Mouse (Mus musculus): ENCODE data around the gene Dmpk.
A peak's percentile ranks its signal among the peaks of the same experiment; 100 is the strongest.
"Not testable (repeated sequence)": the region's sequence is repeated elsewhere in the genome, so short reads cannot be mapped to it uniquely, and the experiment has no call there.

Gene Dmpk

DNA sequence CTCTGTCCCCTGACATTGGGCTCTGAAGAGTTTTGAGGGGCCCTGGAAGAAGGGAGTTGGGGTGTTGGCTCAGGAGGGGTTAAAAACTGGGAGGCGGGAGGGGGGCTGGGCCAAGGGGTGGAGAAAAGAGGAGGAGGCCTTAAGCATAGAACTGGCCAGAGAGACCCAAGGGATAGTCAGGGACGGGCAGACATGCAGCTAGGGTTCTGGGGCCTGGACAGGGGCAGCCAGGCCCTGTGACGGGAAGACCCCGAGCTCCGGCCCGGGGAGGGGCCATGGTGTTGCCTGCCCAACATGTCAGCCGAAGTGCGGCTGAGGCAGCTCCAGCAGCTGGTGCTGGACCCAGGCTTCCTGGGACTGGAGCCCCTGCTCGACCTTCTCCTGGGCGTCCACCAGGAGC, at the start of gene Dmpk:
Dmpk (plus strand) TSS at position 149 of the 400 bp plus-strand sequence.
- no peak for DNase-seq (ENCODE audit: low read depth, low spot score)

DNA sequence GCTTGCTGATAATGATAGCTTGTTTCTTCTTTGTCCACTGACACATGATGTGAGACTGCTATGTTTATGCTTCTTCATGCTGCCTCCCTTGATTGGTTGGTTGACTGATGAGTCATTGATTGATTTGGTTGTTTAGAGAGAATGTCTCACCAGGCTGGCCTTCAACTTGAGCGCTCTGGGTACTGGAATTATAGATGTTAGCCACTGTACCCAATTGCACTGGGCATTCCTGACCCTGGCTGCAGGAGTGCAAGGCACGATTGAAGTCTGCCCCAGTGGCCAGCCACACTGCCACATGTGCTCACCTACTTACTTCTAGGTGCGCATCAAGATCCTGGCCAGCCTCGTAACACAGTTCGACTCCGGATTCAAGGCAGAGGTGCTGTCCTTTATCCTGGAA, 39.0 kb upstream of the Dmpk start:
- no peak for DNase-seq (ENCODE audit: low read depth, low spot score)

DNA sequence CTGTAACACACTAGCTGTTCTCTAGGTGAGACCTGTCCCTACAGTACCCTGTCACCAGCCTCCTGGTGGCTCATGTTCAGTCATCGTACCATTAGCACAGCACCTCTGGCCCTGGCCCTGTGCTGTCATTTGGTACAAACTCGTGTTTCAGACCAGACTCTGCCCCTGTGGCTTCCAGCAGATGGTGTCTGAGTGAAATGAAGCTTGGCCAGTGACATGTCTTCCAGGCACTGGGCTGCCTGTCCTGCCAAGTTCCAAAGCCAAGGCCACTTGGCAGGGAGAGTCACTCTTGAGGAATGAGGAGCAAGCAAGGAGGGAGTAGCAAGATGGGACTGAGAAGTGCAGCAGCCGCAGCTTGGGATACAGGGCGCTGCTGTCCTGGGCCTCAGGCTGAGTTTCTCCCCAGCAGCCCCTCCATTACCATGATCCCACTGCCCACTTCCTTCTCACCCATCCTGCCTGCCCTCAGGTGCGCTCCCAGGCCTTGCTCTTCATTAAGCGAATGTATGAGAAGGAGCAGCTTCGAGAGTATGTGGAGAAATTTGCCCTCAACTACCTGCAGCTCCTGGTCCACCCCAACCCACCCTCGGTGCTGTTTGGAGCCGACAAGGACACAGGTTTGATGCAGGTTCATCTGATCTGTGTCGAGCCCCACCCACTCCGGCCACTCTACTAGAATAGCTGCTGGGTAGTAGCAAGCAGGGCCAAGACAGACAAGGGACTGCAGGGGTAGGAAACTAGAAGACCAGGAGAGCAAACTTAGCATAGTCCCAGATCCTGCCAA, 37.2 kb upstream of the Dmpk start:
- no peak for DNase-seq (ENCODE audit: low read depth, low spot score)

DNA sequence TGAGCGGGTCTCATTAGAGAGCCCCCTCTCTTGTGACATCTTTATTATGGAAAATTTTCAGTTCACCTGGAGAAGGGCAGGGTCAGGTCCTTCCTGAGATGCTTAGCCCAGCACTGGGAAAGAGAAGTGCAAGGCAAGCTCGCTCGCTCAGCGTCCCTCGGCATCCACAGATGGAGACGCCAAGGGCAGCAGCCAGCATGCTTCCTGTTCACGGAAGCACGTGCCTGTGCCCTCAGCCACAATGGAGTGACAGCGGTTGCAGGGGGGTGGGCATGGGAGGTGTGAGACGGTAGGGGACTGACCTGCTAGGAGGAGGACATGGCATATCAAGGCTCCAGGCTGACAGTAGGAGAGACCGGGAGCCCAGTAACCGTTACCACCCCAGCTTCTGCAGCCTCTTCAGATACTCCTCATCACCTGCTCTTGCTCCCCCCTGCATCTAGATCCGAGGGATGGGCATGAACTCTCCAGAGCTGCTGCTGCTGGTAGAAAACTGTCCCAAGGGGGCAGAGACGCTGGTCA, 35.6 kb upstream of the Dmpk start:
- no peak for DNase-seq (ENCODE audit: low read depth, low spot score)

DNA sequence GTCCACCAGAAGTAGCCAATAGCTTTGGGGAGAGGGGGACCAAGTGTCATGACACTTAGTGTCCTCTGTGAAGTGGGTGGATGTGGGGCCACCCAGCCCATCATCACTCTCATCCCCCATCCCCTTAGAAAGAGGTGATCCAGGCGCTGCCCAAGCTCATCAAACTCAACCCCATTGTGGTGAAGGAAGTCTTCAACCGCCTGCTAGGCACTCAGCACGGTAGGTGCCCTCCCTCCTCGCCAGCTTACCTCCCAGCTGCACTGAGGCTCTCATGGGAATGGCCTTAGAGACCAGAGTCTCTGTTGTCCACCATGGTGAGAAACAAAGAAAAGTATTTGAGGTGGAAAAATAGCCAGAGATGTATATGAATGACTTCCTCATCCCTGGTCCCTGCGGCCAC, 34.4 kb upstream of the Dmpk start:
- no peak for DNase-seq (ENCODE audit: low read depth, low spot score)

DNA sequence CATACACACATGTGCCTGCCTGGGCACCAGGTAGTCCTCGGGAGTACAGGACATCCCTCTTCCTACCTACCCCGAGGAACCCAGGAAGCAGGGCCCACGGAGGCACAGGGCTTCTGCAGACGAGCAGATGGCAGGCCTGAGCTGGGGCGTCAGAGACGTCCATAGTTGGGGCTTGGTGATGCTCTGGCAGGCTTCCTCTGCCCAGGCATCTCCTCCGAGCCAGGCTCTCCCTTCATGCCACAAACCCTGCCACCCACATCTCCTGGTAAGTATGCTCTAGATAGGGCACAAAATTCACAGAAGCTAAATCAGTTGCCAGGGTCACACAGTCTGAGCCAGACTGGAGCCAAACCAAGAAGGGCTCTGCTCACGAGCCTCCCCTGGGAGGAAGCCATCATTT, 33.5 kb upstream of the Dmpk start:
- DNase-seq (ENCODE audit: low read depth, low spot score): no peak

DNA sequence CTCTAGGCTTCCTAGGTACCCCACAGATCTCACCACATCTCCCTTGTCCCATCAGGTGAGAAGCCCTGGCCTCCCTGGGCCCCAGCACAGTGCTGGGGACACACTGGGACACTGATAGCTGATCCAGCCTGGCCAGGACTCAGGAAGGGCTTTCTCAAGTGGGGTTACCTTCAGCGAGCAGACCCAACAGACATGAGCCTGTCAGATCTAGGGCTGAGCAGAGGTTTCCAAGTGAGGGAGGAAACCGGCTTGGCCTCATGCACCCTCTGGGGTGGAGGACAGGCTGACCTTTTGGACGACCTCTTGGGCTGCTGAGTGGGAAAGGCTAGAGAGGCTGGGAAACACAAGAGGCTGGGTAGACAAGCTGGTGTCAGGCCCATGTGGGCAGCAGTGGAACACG, 32.5 kb upstream of the Dmpk start:
- DNase-seq (ENCODE audit: low read depth, low spot score): no peak

DNA sequence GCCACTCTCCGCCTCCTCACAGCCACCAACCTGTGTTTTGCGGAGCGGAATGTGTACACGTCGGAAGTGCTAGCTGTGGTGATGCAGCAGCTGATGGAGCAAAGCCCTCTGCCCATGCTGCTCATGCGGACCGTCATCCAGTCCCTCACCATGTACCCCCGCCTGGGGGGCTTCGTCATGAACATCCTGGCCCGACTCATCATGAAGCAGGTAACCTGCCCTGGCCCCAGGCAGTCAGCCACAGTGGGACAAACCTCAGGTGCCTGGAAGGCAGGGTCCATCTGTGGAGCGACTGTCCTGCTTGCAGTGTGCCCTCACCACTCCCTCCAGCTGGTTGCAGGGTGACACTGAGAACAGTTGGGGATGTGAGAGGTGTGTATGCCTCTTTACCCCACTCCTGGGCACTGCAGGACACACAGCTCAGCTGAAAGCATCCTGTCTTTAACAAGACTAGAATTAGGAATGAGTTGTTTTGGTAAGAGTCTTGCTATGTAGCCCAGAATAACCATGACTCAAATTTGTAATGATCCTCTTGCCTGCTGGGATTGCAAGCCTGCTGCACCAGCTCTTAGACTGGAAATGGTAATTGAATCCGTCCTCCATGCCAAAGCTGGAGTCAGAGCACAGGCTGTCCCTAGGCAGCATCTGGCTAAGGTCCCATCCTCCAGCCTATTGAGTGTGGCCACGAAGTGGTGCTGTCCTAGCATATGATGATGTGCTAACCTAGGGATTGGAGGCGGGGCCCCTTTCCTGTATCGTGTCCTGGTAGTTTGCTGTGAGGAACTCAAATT, 31.1 kb upstream of the Dmpk start:
- DNase-seq (ENCODE audit: low read depth, low spot score): no peak

DNA sequence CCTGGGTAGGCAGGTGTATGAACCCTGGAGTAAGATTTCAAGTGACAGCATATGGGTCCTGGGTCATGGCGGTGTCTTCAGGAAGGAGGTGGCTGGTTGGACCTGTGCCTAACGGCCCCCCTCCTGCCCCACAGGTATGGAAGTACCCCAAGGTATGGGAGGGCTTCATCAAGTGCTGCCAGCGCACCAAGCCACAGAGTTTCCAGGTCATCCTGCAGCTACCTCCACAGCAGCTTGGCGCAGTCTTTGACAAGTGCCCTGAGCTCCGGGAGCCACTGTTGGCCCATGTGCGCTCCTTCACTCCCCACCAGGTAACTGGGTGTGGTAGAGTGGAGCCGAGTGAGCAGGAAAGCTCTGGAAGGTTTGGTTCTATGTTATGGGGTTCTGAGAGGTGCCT, 30.5 kb upstream of the Dmpk start:
- DNase-seq (ENCODE audit: low read depth, low spot score): no peak

DNA sequence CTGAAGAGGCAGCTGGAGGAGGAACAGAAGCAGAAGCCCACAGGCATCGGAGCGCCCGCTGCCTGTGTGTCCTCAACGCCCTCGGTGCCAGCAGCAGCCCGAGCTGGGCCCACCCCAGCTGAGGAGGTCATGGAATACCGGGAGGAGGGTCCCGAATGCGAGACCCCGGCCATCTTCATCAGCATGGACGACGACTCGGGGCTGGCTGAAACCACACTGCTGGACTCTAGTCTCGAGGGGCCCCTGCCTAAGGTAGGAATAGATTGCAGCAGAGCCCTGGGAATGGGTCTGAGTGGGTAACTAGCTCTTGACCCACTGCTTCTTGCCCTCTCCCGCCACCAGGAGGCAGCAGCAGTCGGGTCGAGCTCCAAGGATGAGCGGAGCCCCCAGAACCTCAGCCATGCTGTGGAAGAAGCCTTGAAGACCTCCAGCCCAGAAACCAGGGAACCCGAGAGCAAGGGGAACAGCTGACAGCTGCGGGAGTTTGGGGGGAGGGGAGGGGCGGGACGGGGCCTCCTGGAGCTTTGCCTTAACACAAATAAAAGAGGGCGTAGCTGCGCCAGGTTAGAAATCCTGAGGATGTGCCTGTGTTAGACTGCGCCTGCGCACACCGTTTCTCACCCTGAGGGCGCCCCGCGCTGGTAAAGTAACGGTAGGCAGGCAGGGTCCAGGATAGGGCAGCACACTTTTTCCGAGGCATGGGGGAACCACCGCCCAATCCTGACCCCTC, 29.4 kb upstream of the Dmpk start, which contains the start of gene Rsph6a:
Rsph6a (plus strand) TSS at position 644 of the 730 bp plus-strand sequence.
- peak; percentile 84 for DNase-seq (ENCODE audit: low read depth, low spot score)

DNA sequence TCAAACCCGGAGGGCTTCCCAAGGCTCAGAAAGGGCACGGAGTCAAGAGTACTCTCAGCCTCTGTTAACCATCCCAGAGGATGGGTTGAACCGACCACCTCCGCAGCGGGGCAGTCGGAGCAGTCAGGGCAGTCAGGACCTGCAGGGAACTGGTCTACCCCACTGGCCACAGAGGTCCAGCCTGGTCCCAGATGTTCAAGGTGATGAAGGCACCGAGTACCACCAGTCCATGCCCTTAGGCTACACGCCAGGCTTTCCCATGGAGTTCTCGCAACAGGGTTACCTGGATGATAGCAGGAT, 28.9 kb upstream of the Dmpk start:
- no peak for DNase-seq (ENCODE audit: low read depth, low spot score)

DNA sequence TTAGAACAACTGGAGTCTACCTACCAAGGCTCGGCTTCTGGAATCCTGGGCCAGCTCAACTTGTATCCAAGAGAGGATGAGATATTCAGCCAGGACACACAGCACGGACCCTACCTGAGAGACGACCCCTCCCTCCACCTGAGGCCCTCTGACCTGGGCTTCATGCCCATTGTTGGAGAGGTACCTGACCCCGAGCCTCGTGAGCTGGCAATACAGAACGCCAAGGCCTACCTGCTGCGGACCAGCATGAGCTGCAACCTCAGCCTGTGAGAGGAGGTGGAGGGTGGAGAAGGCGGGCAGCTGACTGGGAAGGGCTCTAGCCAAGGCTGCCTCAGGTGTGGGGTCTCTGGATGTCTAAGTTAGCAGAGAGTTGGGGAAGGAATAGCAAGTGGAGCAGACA, 28.5 kb upstream of the Dmpk start:
- DNase-seq (ENCODE audit: low read depth, low spot score): no peak

DNA sequence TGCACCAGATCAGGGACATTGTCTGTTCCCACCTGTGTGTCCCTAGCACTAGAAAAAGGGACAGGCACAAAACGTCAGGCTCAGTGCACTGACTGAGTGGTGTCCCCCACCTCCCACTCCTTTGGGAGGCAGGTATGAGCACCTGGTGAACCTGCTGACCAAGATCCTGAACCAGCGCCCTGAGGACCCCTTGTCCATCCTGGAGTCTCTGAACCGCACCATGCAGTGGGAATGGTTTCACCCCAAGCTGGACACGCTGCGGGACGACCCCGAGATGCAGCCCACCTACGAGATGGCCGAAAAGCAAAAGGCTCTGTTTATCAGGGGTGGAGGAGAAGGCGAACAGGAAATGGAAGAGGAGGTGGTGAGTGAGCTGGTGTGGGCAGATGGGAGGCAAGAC, 26.2 kb upstream of the Dmpk start:
- no peak for DNase-seq (ENCODE audit: low read depth, low spot score)

DNA sequence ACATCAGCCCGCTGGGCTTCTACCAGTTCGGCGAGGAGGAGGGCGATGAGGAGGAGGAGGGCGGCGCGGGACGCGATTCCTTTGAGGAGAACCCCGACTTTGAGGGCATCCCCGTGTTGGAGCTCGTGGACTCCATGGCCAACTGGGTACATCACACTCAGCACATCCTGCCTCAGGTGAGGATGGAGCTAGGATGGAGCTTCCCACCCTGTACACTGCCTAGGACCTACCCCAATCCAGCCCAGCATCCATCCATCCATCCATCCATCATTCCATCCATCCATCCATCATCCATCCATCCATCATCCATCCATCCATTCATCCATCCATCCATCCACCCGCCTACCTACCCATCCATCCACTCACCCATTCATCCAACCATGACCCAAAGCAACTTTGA, 17.8 kb upstream of the Dmpk start:
- DNase-seq (ENCODE audit: low read depth, low spot score): no peak

DNA sequence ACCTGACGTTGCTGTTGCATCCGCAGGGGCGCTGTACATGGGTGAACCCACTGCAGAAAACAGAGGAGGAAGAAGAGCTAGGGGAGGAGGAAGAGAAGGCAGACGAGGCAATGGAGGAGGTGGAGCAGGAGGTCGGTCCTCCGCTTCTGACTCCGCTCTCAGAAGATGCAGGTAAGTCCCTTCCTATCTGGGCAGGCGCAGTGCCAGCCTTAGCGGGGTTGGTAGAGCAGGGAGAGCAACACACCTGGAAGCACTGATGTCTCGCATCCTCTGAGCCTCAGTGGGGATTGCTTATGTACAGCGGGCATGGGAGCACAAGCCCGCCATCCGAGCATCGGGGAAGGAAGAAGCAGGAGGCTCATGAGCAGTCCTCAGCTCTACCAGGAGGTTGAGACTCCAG, 16.6 kb upstream of the Dmpk start:
- no peak for DNase-seq (ENCODE audit: low read depth, low spot score)

DNA sequence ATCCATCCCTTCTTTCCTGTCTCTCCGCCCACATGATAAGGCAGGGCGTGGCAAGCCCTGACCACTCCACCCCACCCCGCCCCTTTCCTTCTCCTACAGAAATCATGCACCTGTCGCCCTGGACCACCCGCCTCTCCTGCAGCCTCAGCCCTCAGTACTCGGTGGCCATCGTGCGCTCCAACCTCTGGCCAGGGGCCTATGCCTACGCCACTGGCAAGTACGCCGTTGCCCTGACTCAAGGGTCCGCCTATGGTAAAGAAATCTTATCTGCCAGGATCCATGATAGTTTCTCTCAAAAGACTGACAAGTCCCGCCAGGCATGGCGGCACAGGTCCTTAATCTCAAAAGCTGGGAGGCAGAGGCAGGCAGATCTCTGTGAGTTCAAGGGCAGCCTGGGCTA, 15.7 kb upstream of the Dmpk start:
- DNase-seq (ENCODE audit: low read depth, low spot score): no peak

DNA sequence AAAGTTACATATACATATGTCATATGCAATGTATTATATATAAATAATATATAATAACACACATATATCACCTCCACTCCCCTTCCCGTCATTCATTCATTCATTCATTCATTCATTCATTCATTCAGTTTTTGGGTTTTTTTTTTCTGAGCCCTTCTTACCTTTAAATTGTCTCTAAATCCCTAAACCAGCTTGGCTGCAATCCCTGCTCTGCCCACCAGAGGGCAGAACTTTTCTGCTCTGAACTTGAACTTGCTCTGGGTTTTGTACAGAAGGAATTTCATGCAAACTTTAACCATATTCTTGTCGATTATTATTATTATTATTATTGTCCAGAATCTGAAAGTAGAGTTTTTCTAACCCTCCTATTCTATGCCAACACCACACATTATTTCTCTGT, 14.9 kb upstream of the Dmpk start:
- DNase-seq (ENCODE audit: low read depth, low spot score): peak; percentile 76

DNA sequence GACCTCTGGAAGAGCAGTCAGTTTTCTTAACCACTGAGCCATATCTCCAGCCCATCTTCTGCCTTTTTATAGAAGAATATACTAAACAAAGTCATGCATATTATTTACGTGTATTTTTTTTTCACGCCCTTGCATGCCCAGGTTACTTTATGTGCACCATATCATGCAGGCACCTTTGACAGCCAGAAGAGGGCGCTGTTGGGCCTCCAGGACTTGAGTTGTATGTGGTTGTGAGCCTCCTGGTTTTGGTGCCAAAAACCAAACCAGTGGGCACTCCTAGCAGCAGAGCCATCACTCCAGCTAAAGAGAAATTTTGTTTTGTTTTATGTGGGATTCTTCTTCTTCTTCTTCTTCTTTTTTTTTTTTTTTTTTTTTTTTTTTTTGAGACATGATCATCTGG, 14.1 kb upstream of the Dmpk start:
- peak; percentile 51 for DNase-seq (ENCODE audit: low read depth, low spot score)

DNA sequence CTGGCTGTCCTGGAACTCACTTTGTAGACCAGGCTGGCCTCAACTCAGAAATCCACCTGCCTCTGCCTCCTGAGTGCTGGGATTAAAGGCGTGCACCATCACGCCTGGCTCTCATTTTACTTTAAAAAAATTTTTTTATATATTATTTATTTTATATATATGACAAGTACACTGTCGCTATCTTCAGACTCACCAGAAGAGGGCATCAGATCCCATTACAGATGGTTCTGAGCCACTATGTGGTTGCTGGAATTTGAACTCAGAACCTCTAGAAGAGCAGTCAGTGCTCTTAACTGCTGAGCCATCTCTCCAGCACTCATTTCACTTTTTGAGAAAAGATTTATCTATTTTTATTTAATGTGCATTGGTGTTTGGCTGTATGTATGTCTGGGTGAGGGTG, 12.6 kb upstream of the Dmpk start:
- not testable (repeated sequence) for DNase-seq (ENCODE audit: low read depth, low spot score)

DNA sequence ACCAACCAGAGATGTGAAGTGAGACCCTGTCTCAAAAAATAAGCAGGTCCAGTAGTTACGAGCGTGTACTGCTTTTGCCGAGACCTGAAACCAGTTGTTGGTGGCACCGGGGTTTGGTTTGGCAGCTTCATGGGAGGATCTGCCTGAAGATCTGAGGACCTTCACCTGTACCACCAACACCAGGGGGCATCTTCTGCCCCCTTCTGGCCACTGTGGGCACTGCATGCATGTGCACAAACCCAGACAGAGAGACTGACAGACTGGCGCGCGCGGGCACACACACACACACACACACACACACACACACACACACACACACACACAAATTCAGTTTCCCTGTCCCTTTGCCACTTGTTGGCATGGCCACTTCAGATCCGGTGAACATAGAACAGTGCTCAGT, 10.1 kb upstream of the Dmpk start:
- peak; percentile 83 for DNase-seq (ENCODE audit: low read depth, low spot score)

DNA sequence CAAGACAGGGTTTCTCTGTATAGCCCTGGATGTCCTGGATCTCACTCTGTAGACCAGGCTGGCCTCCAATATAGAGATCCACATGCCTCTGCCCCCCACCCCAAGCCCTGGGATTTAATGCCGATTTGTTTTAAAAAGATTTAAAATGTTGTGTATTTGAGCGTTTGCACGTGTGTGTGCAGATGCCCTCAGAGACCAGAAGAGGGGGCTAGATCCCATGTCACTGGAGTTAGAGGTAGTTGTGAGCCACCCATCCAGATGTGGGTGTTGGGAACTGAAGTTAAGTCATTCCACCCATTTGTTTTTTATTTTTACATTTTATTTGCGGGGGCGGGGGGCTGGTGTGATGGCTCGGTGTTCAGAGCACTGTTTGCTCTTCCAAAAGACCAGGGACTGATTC, 9.2 kb upstream of the Dmpk start:
- DNase-seq (ENCODE audit: low read depth, low spot score): no peak

DNA sequence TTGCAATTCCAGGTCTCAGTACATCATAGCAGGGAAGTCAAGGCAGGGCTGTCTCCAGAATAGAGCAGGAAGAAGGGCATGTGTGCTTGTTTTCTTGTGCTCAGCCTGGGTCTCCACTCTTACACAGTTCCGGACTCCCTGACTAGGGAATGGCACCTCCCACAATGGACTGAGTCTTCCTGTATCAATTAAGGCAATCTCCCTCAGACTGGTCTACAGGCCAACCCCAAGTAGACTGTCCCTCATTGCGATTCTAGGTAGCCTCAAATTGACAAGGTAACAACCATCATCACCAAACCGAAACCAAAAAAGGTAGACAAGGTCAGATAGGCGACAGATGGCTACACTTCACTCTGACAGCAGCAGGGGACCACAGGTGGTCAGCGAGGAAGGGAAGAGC, 8.4 kb upstream of the Dmpk start:
- DNase-seq (ENCODE audit: low read depth, low spot score): no peak
